Mouse (Mus musculus): ENCODE data around the gene Mpdz.

DNA sequence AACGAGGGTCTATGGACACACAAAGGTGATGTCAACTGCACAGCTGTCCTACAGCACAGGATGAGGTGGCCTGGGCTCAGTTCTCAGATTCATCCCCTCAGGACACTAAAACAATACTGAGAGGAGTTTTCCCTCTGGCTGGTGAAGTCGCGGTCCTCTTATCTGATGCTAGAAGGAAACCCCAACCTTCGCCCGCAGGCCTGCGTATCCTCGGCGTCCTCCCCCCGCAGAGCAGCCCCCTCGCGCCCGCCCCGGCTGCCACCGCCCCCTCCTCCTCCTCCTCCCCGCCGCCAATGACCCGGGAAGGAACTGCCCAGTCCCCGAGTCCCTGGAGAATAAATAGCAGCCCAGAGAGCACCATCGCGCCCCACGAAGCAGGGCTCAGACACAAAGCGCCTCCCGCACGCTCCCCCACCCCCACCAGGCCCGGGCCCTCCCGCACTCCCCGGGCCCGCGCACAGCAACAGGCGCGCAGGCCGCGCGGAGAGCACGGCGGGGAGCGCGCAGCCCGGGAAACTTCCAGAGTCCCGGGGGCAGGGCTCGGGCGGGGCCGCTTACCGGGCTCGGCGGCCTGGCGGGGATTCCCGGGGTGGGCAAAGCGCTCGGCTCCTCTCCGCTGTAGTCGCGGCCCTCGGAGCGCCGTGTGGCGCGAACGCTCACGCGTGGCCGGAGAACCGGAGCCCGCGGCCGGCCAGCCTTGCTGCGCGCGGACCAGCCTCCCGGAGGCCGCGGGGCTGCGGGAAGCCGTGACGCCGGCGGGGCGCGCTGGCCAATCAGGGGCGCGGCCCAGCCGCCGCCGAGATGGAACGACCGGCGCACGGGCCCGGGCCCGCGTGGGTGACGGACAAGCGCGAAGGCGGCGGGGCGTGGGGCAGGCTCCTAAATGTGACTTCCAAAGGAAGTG is at the start of gene Mpdz:
- no peak for TF ChIP-seq HCFC1 (IDR thresholded peaks at IDR 0.05; ENCODE audit: low read depth, low read length)
- TF ChIP-seq ZC3H11A (IDR thresholded peaks at IDR 0.05; ENCODE audit: low read depth, low read length): no peak
- no peak for TF ChIP-seq MAFK (IDR thresholded peaks at IDR 0.05; ENCODE audit: borderline replicate concordance, low read depth, low read length)
- TF ChIP-seq CTCF (IDR thresholded peaks at IDR 0.05 in 2 of 3, conservative IDR thresholded peaks at IDR 0.05 in 1 of 3; ENCODE audit: control insufficient read depth in 1 of 3, insufficient read depth in 1 of 3, low read depth in 2 of 3, low read length in 3 of 3, poor library complexity in 1 of 3, severe bottlenecking in 1 of 3): no peak
- no peak for TF ChIP-seq GATA1 (IDR thresholded peaks at IDR 0.05; ENCODE audit: low read depth, low read length)
- TF ChIP-seq USF2 (IDR thresholded peaks at IDR 0.05; ENCODE audit: borderline replicate concordance in 1 of 2, insufficient read depth in 1 of 2, low read depth in 1 of 2, low read length in 2 of 2): no peak
- no peak for TF ChIP-seq ZNF384 (IDR thresholded peaks at IDR 0.05; ENCODE audit: low read depth, low read length)
- no peak for TF ChIP-seq POLR2A (IDR thresholded peaks at IDR 0.05; ENCODE audit: control insufficient read depth in 1 of 2, insufficient read depth in 1 of 2, low read depth in 1 of 2, low read length in 2 of 2, poor library complexity in 1 of 2)

All from MEL (cell line).